Mouse (Mus musculus): ENCODE results near the gene Pou2f2. TPM values are rescaled to one million over a fixed set of nuclear protein-coding genes. Genes with fewer than 3 reads are reported as not detected.

Gene Pou2f2
- polyA plus RNA-seq, 1 experiment from 2014 or later = 1.6 TPM

GRCm38 (mm10) chr7:25112956-25113603 lies 66.4 kb downstream of the Pou2f2 start:
- no peaks in the 10 kb centered on the region for H3K9me3 ChIP-seq (replicated peaks)
- no peak overlapping the region for H3K4me2 ChIP-seq
- no peaks in the 10 kb centered on the region for H3K27me3 ChIP-seq
- no peak overlapping the region for H3K27ac ChIP-seq (replicated peaks)
- no peak for ATAC-seq (ENCODE audit: insufficient read depth)
- H3K36me3 ChIP-seq (replicated peaks) = no peaks in the 10 kb centered on the region
- H3K4me1 ChIP-seq (replicated peaks) = no peaks in the 10 kb centered on the region
- H3K4me3 ChIP-seq (replicated peaks) = no peak overlapping the region
- no peak overlapping the region for H3K9ac ChIP-seq
- WGBS (ENCODE audit: insufficient replicate concordance) = 65% methylated on average over 16 of the region's 16 CpGs

GRCm38 (mm10) chr7:25112178-25112955 lies 67.2 kb downstream of the Pou2f2 start:
- 69% methylated on average over 17 of the region's 17 CpGs for WGBS (ENCODE audit: insufficient replicate concordance)
- ATAC-seq (ENCODE audit: insufficient read depth) = no peak

DNA sequence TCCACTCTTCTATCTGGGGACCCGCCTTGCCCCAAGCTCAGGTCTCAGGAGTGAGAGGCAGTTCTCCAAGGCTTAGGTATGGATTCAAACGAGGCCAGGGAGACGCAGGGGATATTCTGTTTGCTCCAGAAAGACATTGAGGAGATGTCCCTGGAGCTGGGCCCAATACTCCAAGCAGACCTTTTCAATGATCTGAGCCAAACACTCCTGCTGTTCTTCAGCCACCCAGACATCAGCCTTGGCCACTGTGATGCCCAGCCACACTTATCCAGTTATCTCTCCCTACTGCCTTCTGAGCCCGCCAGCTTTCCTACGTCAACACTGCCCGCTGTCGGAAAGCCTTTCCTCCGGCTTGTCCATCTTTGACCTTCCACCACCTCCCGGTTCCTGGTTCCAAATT lies 69.2 kb downstream of the Pou2f2 start:
- Histone ChIP-seq H3K36me3 (replicated peaks) (no peaks in the 10 kb centered on the region), H3K4me3 (replicated peaks) (no peak overlapping the region), H3K9me3 (replicated peaks) (no peaks in the 10 kb centered on the region), H3K27ac (replicated peaks) (no peak overlapping the region), H3K9ac (no peak overlapping the region), H3K4me2 (no peak overlapping the region), H3K4me1 (replicated peaks) (0 out of 2 replicates have a peak, but pooled peaks cover 4% of the 10 kb centered on the region), H3K27me3 (no peaks in the 10 kb centered on the region)
- no peak for ATAC-seq (ENCODE audit: insufficient read depth)
- 73% methylated on average over 9 of the region's 9 CpGs for WGBS (ENCODE audit: insufficient replicate concordance)

More at GRCm38 (mm10) chr7:25112178-25112955, 67.2 kb downstream of the Pou2f2 start:
- Histone ChIP-seq H3K9ac (no peak overlapping the region), H3K4me2 (no peak overlapping the region), H3K4me3 (replicated peaks) (no peak overlapping the region), H3K27ac (replicated peaks) (no peak overlapping the region), H3K27me3 (no peaks in the 10 kb centered on the region), H3K9me3 (replicated peaks) (no peaks in the 10 kb centered on the region), H3K4me1 (replicated peaks) (no peaks in the 10 kb centered on the region), H3K36me3 (replicated peaks) (no peaks in the 10 kb centered on the region)

DNA sequence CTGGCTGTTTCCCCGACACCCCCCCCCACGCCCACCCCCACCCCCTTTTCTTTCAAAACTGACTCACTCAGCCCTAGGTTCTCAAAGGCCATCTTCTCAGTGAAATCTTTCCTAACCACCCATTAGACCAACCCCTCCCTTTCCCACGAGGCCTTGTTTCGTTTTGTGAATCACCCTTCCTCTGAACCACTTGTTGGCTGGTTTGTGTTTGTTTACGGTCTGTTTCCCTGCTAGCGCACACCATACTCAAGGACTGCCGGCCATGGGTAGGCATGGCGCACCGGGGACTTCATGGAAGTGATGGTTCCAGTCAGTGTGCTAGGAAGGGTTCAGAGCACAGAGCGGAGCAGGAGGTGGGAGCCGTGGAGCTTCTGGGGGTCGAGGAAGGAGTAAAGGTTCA lies 70.2 kb downstream of the Pou2f2 start:
- no peaks in the 10 kb centered on the region for H3K36me3 ChIP-seq (replicated peaks)
- no peaks in the 10 kb centered on the region for H3K27me3 ChIP-seq
- WGBS (ENCODE audit: insufficient replicate concordance) = 60% methylated on average over 12 of the region's 12 CpGs
- H3K4me3 ChIP-seq (replicated peaks) = no peak overlapping the region
- no peak for ATAC-seq (ENCODE audit: insufficient read depth)
- 0 out of 2 replicates have a peak, but pooled peaks cover 4% of the 10 kb centered on the region for H3K4me1 ChIP-seq (replicated peaks)
- H3K4me2 ChIP-seq = no peak overlapping the region
- H3K9me3 ChIP-seq (replicated peaks) = no peaks in the 10 kb centered on the region
- H3K27ac ChIP-seq (replicated peaks) = no peak overlapping the region
- H3K9ac ChIP-seq = no peak overlapping the region

DNA sequence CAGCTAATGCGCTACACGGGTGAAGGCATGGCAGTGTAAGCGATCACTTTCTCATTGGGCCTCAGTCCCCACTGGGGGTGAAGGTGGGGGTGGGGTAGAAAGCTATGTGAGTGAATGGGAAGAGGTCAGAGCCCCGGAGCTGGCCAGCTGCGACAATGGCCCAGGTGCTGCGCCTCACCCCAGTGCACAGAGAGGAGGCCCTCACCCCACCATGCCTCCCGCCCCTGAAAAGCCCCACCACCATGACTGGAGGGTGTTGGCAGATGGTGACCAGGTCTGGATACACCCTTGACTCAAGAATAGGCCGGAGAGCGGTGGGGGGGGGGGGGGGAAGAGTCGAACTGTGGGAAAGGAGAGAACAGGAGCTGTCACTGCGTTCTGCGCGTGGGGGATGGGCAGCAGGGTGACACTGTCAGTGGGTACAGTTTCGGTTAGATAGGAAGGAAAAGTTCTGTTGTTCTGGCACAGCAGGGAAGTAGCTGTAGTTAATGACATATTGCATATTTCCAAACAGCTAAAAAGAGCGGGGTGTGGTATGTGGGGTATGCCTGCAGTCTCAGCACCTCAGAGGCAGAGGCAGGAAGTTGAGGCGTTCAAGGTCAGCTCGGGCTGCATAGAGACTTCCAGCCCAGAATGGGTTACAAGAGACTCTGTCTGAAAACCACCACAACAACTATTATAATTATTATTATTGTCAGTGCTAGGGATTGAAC lies 72.6 kb downstream of the Pou2f2 start:
- ATAC-seq (ENCODE audit: insufficient read depth) = no peak
- Histone ChIP-seq H3K4me3 (replicated peaks) (no peak overlapping the region), H3K27ac (replicated peaks) (no peak overlapping the region), H3K36me3 (replicated peaks) (no peaks in the 10 kb centered on the region), H3K9me3 (replicated peaks) (no peaks in the 10 kb centered on the region), H3K27me3 (no peaks in the 10 kb centered on the region), H3K4me1 (replicated peaks) (0 out of 2 replicates have a peak, but pooled peaks cover 4% of the 10 kb centered on the region), H3K4me2 (no peak overlapping the region), H3K9ac (no peak overlapping the region)
- WGBS (ENCODE audit: insufficient replicate concordance) = 39% methylated on average over 16 of the region's 17 CpGs

DNA sequence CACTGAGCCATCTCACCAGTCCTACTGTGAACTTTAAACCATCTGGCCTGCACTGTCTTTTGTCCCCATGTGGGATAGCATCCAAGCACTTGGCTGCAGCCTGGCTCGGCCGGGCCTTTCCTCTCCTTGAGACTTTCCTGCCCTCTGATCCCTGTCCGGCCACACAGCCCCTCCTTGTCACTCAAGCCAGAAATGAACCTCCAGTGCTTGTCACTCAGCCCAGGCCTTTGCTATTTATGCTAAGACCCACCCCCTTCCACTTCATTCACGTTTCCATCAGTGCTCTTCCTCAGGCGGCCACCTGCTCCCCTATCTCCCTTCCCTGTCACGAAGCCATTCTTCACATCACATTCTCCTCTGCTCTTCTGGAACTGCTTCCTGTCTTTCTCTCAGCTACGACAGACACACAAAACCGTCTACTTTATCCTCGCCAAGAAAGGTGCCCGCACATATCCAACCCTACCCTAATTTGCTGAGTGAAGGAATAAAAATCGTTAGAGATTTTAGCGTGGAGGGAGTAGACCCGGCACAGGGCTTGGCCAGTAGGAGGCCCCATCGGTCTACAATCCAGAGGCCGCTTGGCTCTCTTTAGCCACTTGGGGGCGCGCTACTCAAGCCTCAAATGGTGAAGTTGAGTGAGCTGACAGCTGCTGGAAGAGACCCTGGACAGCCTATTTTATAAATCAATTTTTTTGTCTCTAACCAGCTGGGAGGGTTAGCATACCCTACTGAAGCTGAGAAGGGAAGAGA lies 73.9 kb downstream of the Pou2f2 start:
- no peak overlapping the region for H3K9ac ChIP-seq
- 0 out of 2 replicates have a peak, but pooled peaks cover 4% of the 10 kb centered on the region for H3K4me1 ChIP-seq (replicated peaks)
- WGBS (ENCODE audit: insufficient replicate concordance) = 19% methylated on average over 17 of the region's 17 CpGs
- no peaks in the 10 kb centered on the region for H3K27me3 ChIP-seq
- no peaks in the 10 kb centered on the region for H3K36me3 ChIP-seq (replicated peaks)
- no peak overlapping the region for H3K4me3 ChIP-seq (replicated peaks)
- no peak overlapping the region for H3K4me2 ChIP-seq
- no peak overlapping the region for H3K27ac ChIP-seq (replicated peaks)
- no peaks in the 10 kb centered on the region for H3K9me3 ChIP-seq (replicated peaks)
- no peak for ATAC-seq (ENCODE audit: insufficient read depth)

- no peak overlapping the region for H3K27ac ChIP-seq (replicated peaks)
- peaks cover 4% of the 10 kb centered on the region; the same call in 1 of the 2 replicates for H3K27me3 ChIP-seq
- no peaks in the 10 kb centered on the region for H3K4me1 ChIP-seq (replicated peaks)
- no peak overlapping the region for H3K9ac ChIP-seq
- H3K36me3 ChIP-seq (replicated peaks) = no peaks in the 10 kb centered on the region
- no peak for ATAC-seq (ENCODE audit: insufficient read depth)
- H3K9me3 ChIP-seq (replicated peaks) = no peaks in the 10 kb centered on the region
- H3K4me3 ChIP-seq (replicated peaks) = no peak overlapping the region
- 50% methylated on average over 4 of the region's 4 CpGs for WGBS (ENCODE audit: insufficient replicate concordance)
- no peak overlapping the region for H3K4me2 ChIP-seq
These were observed 79.9 kb downstream of the Pou2f2 start for GRCm38 (mm10) chr7:25099581-25099980.

DNA sequence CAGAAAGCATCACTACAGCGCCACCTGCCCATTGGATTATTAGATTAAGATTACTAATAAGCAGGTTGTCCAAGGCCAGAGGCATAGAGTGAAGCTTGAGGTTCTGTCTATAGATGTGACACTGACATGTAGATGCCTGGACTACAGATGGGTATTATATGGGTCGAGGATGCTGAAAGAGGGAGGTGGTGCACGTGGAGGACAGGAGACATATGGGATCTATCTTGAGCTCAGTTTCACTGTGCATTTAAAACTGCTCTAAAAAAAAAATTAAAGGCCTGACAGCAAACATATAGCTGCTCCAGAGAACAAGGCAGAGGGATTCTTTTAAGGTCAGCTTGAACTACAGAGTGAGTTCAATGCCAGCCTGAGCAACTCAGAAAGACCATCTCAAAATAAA lies 81.4 kb downstream of the Pou2f2 start:
- Histone ChIP-seq H3K4me1 (replicated peaks) (no peaks in the 10 kb centered on the region), H3K4me3 (replicated peaks) (no peak overlapping the region), H3K9me3 (replicated peaks) (no peaks in the 10 kb centered on the region), H3K36me3 (replicated peaks) (no peaks in the 10 kb centered on the region), H3K27ac (replicated peaks) (no peak overlapping the region), H3K9ac (no peak overlapping the region), H3K4me2 (no peak overlapping the region), H3K27me3 (peaks cover 4% of the 10 kb centered on the region; the same call in 1 of the 2 replicates)
- WGBS (ENCODE audit: insufficient replicate concordance) = 71% methylated on average over 3 of the region's 3 CpGs
- no peak for ATAC-seq (ENCODE audit: insufficient read depth)

DNA sequence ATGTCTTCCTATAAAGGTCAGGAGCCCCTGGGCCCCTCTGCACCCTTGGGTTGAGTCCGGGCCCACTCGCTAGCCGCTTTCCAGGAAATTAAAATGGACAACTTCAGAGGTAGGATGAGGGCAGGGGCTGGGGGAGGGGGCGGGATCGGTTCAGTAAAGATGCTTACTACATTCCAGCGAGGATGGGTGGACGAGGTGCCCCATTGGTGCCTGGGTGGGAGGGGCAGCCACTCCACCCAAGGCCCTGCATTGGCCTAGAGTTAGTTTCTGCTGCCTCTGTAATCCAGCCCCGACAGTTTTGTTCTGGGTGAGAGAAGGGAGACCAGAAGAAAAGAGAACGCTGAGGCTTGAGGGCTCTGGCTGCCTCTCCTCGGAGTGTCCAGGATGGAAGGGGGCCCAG lies 89.7 kb downstream of the Pou2f2 start:
- H3K27me3 ChIP-seq = peaks cover 6% of the 10 kb centered on the region; the same call in 1 of the 2 replicates
- no peak overlapping the region for H3K9ac ChIP-seq
- H3K4me2 ChIP-seq = no peak overlapping the region
- 51% methylated on average over 10 of the region's 10 CpGs for WGBS (ENCODE audit: insufficient replicate concordance)
- no peak for ATAC-seq (ENCODE audit: insufficient read depth)
- H3K9me3 ChIP-seq (replicated peaks) = no peaks in the 10 kb centered on the region
- no peak overlapping the region for H3K27ac ChIP-seq (replicated peaks)
- no peak overlapping the region for H3K4me3 ChIP-seq (replicated peaks)
- peaks cover 17% of the 10 kb centered on the region for H3K4me1 ChIP-seq (replicated peaks)
- peaks cover 5% of the 10 kb centered on the region; the same call in 1 of the 2 replicates for H3K36me3 ChIP-seq (replicated peaks)

- ATAC-seq (ENCODE audit: insufficient read depth) = no peak
- Histone ChIP-seq H3K9ac (no peak overlapping the region), H3K27me3 (peaks cover 6% of the 10 kb centered on the region; the same call in 1 of the 2 replicates), H3K4me3 (replicated peaks) (no peak overlapping the region), H3K4me1 (replicated peaks) (peaks cover 26% of the 10 kb centered on the region), H3K27ac (replicated peaks) (no peak overlapping the region), H3K9me3 (replicated peaks) (no peaks in the 10 kb centered on the region), H3K36me3 (replicated peaks) (peaks cover 10% of the 10 kb centered on the region), H3K4me2 (peak overlapping the region; percentile 5; the same call in 1 of the 2 replicates)
- 20% methylated on average over 11 of the region's 11 CpGs for WGBS (ENCODE audit: insufficient replicate concordance)
These were observed 90.6 kb downstream of the Pou2f2 start for GRCm38 (mm10) chr7:25088968-25089367.
